Mouse (Mus musculus) ES-E14 (cell line): ENCODE measurements around the gene Kera.

Experiments
- ZC3H11A ChIP-seq: IDR thresholded peaks from 2 replicates; pipeline ENCODE4 v1.6.1; 2012; ENCODE audit warnings: low read depth, mild to moderate bottlenecking, inconsistent platforms, low read length, borderline replicate concordance
- ZNF384 ChIP-seq: IDR thresholded peaks from 2 replicates; pipeline ENCODE4 v1.6.1; 2012; ENCODE audit warnings: low read depth, low read length, inconsistent platforms

GRCm38 (mm10) chr10:97622328-97622727 lies 15.6 kb downstream of the Kera start:
- TF ChIP-seq ZC3H11A = no peak
- TF ChIP-seq ZNF384 = no peak
